Mouse (Mus musculus) liver, adult 2 months (tissue): ENCODE measurements at regions not wholly inside any gene's neighbourhood (a gene's known extent, or its start where the extent isn't known, plus 50 kb on each side); places are given as distances from the start of the nearest gene placed in this dataset.

Experiments used
- CTCF ChIP-seq: fragments of 200-500 bp; IDR thresholded peaks from 2 replicates; pipeline ENCODE4 v1.5.1; 2011; ENCODE audit warnings: low read depth, low read length, control low read depth
- POLR2A ChIP-seq: fragments of 200-500 bp; IDR thresholded peaks from 2 replicates; pipeline ENCODE4 v1.6.1; 2011; ENCODE audit warnings: low read length, control low read depth; ENCODE audit not compliant: insufficient read depth; ENCODE audit errors: extremely low read depth

DNA sequence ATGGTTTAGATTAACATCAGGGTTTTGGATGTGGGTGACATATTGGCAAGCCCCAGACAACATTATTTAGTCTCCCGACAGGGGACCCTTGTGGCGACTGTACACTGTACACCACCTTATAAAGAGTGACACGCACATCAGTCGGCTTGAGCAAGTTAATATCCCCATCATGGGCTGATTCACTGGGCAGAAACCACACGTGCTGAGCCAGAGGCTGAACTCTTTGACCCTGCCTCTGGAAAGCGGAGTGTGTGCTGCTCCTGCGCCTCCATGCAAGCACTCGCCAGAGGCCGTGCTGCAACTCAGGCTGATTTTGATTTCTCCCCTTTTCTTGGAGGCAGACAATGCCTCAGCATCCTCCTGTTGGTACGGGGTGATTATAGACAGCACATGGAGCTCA is 125.2 kb upstream of the Msx2 start:
- no peak for TF ChIP-seq POLR2A
- no peak for TF ChIP-seq CTCF
